Mouse (Mus musculus): ENCODE measurements around the gene Scgb2b26. TPM values are rescaled to one million over a fixed set of nuclear protein-coding genes. Genes with fewer than 3 reads are reported as not detected.
"Not testable (repeated sequence)": the region's sequence is repeated elsewhere in the genome, so short reads cannot be mapped to it uniquely, and the experiment has no call there.

The Scgb2b26 gene
- not detected in 2 replicates for polyA plus RNA-seq (2016; fragmentation: Nextera tagmentation; extraction: Ambion mirVana)

DNA sequence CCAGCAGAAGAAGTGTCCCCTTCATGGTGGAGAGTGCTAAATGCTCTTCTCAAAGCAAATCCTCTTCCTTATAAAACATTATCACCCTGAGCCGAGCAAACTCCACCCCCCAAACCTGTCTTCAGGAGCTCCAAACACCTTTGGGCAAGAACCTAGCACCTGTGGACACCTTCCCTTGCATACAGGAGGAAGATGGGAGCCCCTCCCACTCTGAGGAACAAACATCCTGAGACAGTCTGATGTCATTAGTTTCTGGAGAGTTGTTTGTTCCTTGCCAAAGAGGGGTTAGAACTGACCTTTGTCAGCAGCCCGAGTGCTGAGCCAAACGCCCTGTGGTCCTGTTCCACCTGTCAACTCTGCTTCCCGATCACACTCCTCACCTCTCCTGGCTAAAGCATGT is at the start of gene Scgb2b26:
Scgb2b26 (minus strand) TSS at position 101 of the 400 bp plus-strand sequence.
- H3K4me3 ChIP-seq: no peak within 1 kb of the TSS
- WGBS: 88% methylated on average over 4 of the region's 4 CpGs
- no peaks in the 10 kb centered on the region for H3K36me3 ChIP-seq
- no peak within 1 kb of the TSS for H3K4me2 ChIP-seq (replicated peaks)
- no peak within 1 kb of the TSS for H3K9ac ChIP-seq
- no peaks in the 10 kb centered on the region for H3K4me1 ChIP-seq
- peaks cover 34% of the 10 kb centered on the region for H3K9me3 ChIP-seq
- no peak within 1 kb of the TSS for H3K27ac ChIP-seq
- H3K27me3 ChIP-seq: no peaks in the 10 kb centered on the region
- ATAC-seq (ENCODE audit: insufficient number of reproducible peaks, insufficient read depth, low FRiP score, low TSS enrichment): no peak

DNA sequence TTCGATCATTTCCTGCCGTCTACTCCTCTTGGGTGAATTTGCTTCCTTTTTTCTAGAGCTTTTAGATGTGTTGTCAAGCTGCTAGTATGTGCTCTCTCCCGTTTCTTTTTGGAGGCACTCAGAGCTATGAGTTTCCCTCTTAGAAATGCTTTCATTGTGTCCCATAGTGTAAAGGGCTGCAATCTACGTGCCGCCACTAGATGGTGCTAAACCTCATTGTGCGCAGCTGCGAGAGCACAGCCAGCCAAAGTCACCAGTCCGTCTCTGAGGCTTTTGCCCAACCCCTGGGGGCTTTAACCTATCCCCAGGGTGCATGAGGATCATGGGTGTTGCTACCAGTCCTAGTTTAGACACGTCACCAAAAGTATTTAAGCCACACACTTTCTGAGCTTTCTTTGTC is 37.4 kb upstream of the Scgb2b26 start:
- H3K27ac ChIP-seq; ATAC-seq (ENCODE audit: insufficient number of reproducible peaks, insufficient read depth, low FRiP score, low TSS enrichment); H3K9me3 ChIP-seq; H3K9ac ChIP-seq; H3K36me3 ChIP-seq; H3K4me2 ChIP-seq (replicated peaks); H3K4me1 ChIP-seq; H3K4me3 ChIP-seq; H3K27me3 ChIP-seq: not testable (repeated sequence)
- WGBS: 23% methylated on average over 8 of the region's 9 CpGs

DNA sequence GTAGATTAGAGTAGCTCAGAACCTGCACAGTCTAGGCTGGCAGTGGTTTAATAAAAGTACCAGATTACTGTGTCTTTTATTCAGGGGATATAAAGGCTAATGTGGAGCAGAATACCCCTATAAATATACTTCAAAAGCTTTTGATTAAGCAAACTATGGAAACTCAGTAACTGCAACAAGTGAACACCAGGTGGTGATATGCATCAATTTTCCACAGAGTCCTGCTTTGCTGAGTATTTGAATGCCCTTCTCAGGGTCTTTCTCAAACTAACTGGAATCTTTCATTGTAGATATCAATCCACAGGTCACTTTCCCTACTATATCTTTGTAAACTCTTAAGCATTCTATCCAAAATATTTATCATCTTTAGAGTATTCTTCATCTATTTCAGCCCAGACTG is 41.9 kb downstream of the Scgb2b26 start:
- no peak overlapping the region for H3K4me3 ChIP-seq
- H3K9ac ChIP-seq: no peak overlapping the region
- no peak overlapping the region for H3K27ac ChIP-seq
- H3K9me3 ChIP-seq: peaks cover 23% of the 10 kb centered on the region
- ATAC-seq (ENCODE audit: insufficient number of reproducible peaks, insufficient read depth, low FRiP score, low TSS enrichment): no peak
- H3K27me3 ChIP-seq: no peaks in the 10 kb centered on the region
- no peak overlapping the region for H3K4me2 ChIP-seq (replicated peaks)
- H3K4me1 ChIP-seq: no peaks in the 10 kb centered on the region
- no peaks in the 10 kb centered on the region for H3K36me3 ChIP-seq

DNA sequence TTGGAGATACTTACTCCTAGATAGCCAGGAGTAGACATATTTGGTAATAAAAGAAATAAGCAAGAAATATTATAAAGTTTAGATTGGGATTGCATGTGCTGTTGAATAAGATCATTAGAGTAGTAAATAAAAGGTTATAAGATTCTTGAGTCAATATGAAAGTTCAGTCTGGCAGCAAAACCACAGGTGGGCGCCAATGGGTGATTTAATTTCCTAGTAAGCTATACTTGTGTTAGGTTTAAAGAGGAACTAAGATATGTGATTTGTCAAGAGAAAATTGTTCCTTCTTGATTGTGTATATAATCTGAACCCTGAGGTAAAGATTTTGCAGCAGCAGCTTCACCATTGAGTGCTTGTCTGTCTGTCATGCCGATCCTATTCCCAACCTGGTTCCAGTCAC is 44.0 kb downstream of the Scgb2b26 start:
- no peak for ATAC-seq (ENCODE audit: insufficient number of reproducible peaks, insufficient read depth, low FRiP score, low TSS enrichment)
- H3K36me3 ChIP-seq: no peaks in the 10 kb centered on the region
- WGBS: 79% methylated on average over 2 of the region's 2 CpGs
- no peak overlapping the region for H3K4me3 ChIP-seq
- H3K4me2 ChIP-seq (replicated peaks): no peak overlapping the region
- no peak overlapping the region for H3K27ac ChIP-seq
- peaks cover 40% of the 10 kb centered on the region for H3K9me3 ChIP-seq
- H3K4me1 ChIP-seq: no peaks in the 10 kb centered on the region
- no peak overlapping the region for H3K9ac ChIP-seq
- H3K27me3 ChIP-seq: no peaks in the 10 kb centered on the region

DNA sequence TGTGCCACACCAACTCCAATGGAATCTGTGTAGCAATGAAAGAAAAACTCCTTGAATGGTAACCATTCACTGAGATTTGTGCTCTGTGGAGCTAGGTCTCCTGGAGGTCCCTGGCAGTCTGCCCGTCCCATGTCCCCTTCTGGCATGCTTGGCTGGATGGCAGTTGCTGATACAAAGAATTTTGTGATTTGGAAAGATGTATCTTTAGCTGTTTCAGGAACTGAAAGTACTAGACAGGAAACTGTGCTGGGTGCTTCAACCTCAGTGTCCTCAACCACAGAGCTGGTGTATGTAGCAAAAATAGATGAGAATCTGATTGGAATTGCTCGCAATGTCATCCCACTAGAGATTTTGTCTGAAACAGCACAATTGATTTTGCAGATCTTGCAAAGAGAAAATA is 44.8 kb downstream of the Scgb2b26 start:
- Histone ChIP-seq H3K36me3 (no peaks in the 10 kb centered on the region), H3K27ac (no peak overlapping the region), H3K9me3 (peaks cover 46% of the 10 kb centered on the region), H3K4me1 (no peaks in the 10 kb centered on the region), H3K27me3 (no peaks in the 10 kb centered on the region), H3K4me3 (no peak overlapping the region), H3K4me2 (replicated peaks) (no peak overlapping the region), H3K9ac (no peak overlapping the region)
- WGBS: 59% methylated on average over 2 of the region's 2 CpGs
- ATAC-seq (ENCODE audit: insufficient number of reproducible peaks, insufficient read depth, low FRiP score, low TSS enrichment): no peak

Other genes starting within 250 kb of the Scgb2b26 start
- not detected in 2 replicates for gene Scgb2b24, start 205.7 kb downstream of the Scgb2b26 start, polyA plus RNA-seq (2016; fragmentation: Nextera tagmentation; extraction: Ambion mirVana)
- gene Scgb1b24, start 201.2 kb downstream of the Scgb2b26 start, polyA plus RNA-seq (2016; fragmentation: Nextera tagmentation; extraction: Ambion mirVana): not detected in 2 replicates
- not detected in 2 replicates for gene Scgb2b27, start 68.9 kb upstream of the Scgb2b26 start, polyA plus RNA-seq (2016; fragmentation: Nextera tagmentation; extraction: Ambion mirVana)
- gene Scgb1b27, start 76.4 kb upstream of the Scgb2b26 start, polyA plus RNA-seq (2016; fragmentation: Nextera tagmentation; extraction: Ambion mirVana): not detected in 2 replicates
- not detected in 2 replicates for gene Scgb1b30, start 150.4 kb upstream of the Scgb2b26 start, polyA plus RNA-seq (2016; fragmentation: Nextera tagmentation; extraction: Ambion mirVana)
- gene Wtip, start 188.2 kb upstream of the Scgb2b26 start, polyA plus RNA-seq (2016; fragmentation: Nextera tagmentation; extraction: Ambion mirVana): 7.7 and 8.7 TPM in 2 replicates
- 245 and 255 TPM in 2 replicates for gene Uba2, start 224.6 kb upstream of the Scgb2b26 start, polyA plus RNA-seq (2016; fragmentation: Nextera tagmentation; extraction: Ambion mirVana)

All from embryonic facial prominence, embryonic 12.5 days (tissue).